Mouse (Mus musculus) kidney, postnatal 25 days (tissue): ENCODE measurements around the gene Tmc1.

Experiments
- DNase-seq, 2 experiments: peaks; one replicate each; pipeline ENCODE4 v3.0.0; 2021; ENCODE audit warnings: mixed read lengths in 2 of 2

Tmc1 gene

DNA sequence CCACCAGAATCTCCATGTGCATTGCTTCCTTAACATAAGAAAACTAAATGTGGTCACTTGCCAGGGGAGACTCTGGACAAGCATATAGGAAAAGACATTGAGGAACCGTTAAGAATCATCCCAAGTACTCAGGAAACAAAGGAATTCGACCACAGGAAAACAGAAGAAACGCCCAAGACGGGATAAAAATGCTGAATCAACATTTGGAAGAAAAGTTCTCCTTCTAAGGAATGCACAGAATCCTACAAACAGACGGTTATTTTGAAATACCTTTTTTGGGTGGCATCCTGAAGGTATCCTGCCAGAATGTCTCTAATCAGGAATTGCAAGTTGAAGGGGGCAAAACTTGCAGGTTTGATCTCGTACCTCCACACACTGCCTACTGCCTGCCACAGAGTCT is at the start of gene Tmc1:
Gene Tmc1 (minus strand): TSS at position 329 of the 400 bp plus-strand sequence.
- DNase-seq: no peak

DNA sequence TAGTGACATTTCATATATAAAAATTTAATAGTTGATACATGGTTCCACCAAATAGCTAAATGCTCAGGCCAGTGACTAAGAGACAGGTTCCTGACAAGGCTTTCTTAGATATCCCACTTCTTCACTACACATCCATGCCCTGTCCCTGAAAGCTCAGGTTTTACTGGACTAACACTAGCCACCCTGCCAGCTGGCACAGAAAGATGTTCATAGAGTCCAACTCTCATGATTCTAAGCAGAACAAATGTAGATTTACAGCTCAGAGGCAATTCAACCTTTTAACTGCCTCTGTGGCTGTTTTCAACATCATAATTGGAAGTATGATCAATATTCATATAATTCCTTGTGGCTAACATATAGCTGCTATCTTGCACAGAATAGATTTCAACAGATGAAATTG is 47.5 kb upstream of the Tmc1 start:
- DNase-seq: no peak

DNA sequence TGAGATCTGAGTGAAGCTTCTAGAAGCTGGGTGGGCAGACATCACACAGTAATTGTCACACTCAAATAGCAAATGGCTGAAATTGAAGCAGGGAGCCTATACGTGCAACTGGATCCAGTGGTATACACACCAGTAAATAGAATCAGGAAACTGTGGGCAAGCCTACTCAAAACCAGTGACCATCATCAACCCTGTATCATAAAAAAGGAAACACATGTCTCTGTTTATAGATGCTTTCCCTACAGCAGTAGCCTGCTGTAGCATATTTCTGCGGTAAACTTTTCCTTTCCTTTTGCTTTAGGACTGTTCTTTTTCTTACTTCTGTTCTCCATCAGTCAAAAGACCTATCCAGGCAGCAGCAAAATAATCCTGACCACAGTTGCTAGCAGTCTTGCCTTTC is 25.2 kb upstream of the Tmc1 start:
- DNase-seq: no peak

DNA sequence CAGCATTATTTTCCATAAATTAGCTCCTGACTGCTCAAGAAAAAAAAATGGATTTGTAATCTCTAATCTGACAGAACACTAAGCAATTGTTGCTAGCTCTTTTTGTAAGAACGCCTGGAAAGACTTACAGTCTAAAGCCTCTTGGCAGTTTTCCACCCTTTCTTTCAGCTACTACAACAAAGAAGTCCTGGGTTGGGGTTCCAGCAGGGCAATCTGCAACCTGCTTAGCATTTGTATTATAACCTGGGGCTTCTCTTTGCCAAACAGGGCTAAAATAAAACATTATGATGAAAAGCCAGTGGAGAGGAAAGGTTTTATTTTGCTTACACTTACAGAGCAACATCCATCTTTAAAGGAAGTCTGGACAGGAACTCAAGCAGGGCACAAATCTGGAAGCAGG is 24.1 kb upstream of the Tmc1 start:
- DNase-seq: no peak

DNA sequence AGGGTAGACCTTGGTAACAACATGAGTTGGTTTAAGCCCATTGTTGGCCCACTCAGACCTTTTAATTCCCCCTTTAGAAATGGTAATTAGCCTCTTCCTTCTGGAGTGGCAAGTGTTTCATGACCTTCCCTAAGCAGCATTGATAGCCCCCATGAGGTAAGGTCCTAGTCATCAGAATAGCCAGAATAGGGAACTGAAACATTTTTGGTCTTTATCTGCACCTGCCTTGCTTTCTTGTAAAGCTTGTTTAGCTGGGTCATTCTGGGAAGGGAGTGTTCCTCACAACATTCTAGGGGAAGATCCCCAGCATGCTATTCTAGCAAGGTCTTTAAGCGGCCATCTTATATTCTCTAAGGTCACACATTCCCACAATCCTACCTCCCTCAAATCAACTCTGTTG is 17.9 kb upstream of the Tmc1 start:
- DNase-seq: no peak

DNA sequence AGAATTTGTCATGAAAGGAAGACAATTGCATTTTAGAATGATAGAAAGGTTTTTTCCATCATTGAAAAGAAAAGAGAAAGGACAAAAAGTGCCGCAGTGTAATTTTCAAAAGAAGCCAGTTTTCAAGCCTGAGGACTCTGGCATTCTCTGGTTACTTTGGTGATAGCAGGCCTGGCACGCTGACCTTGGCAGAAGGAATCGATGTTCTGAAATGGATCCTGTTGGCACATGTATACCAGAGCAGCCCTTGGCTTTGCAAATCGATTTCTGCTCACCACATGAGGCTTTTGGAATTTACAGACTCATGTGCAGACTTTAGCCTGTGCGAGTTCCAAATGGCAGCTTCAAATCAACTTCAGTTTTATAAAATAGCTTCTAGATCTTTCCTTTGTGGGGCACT is 813 bp upstream of the Tmc1 start:
- DNase-seq: no peak

DNA sequence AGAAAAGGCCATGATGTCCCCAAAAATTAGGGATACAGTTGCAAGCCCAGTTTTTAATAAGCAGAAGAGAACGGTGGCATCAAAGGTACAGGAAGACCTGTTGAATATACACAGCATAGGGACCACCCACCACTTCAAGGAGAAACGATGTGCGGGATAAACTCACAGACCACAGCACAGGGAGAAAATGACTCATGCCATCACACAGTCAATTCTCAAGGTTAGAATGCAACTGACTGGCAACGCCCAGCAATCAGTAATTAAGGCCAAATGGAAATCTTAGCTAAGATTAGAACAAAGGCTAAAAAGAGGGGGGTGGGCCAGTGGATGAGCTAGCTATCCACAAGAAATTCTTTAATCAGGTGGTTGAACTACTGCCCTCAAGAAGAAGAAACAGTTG is 9.6 kb downstream of the Tmc1 start:
- DNase-seq: no peak

DNA sequence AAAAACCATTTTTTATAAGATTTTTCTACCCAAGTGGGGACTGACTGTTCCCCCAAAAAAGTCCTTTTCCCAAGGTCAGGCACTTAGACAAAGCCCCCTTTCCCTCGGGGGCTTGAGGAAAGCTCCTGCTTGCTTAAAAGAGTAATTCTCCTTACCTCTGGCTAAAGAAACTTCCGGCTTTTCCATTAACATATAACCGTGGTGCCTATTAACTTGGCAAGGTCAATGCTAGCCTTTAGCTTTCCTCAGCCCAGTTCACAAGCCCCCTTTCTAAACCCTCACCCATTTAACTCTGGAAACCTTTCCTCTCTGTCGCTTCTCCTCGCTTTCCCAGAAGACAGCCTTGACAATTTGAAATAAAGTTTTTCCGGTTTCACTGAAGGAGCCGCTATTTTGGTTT is 29.7 kb downstream of the Tmc1 start:
- no peak for DNase-seq

DNA sequence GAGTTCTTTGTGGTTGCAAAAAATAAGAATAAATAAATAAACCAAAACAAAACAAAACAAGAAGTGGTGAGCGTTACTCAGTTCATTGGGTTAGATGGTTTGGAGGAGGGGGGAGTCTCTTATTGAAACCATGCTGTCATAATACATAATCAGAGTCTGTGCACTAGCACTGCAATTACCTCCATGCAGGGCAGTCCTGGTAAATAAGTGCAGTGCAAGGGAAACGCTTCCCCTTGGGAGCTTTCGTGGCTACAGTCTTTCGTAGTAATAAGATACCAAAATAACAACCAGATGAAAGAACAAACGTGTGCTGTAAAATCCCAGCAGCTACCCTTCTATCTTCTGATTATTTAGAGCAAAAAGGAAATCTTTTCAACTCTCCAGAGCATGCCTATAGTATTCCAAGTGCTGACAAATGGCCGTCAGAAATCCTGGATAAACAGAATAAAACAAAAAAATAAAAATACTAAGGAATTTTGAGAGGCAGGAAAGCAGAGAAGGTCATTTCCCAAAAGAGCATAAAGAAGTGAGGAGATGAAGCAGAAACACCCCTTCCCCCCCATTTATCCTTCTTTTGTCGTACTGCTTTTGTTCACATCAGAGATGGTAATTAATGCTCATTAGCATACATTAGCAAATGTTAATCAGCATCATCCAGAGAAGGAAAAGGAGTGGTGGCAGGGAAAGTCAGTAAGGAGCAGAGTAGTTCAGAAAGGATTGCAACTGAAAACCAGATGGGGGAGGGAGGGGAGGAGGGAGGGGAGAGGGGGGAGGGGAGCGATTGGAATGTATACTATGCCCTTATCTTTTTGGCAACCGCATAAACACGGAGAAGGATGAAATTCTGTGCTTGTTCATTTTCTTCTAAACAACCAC is 30.4 kb downstream of the Tmc1 start:
- no peak for DNase-seq

DNA sequence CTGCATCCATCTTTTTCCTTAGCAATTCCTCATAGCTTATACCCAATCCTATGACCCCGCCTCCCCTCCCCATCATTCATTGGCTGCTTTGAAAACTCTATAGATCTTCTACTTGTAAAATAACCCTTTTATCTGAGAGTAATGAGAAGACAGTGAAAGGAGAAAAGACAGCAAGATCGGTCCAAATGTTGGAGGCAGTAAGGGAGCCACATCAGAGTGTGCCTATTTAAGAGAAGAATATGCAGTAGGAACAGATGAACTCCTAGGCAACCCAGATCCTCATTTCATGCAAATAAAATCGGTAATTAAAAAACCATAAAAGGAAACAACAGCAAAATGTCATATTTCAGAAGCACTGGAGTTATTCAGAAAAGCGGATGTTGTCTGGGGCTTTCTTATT is 35.8 kb downstream of the Tmc1 start:
- DNase-seq: no peak

DNA sequence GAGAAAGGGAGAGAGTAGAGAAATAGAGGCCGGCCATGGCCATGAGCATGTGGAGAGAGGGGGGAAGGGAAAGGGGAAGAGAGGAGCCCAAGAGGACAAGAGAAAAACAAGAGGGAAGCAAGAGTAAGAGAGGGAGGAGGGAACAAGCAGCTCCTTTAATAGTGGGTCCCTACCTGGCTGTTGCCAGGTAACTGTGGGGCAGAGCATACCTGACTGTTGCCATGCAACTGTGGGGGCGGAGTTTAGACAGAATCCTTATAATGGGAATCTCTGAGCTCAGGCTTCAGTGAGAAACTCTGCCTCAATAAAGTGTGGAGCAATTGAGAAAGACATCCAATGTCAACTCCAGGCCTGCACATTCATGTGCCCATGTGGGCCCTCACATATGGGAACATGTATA is 38.9 kb downstream of the Tmc1 start:
- DNase-seq: no peak

DNA sequence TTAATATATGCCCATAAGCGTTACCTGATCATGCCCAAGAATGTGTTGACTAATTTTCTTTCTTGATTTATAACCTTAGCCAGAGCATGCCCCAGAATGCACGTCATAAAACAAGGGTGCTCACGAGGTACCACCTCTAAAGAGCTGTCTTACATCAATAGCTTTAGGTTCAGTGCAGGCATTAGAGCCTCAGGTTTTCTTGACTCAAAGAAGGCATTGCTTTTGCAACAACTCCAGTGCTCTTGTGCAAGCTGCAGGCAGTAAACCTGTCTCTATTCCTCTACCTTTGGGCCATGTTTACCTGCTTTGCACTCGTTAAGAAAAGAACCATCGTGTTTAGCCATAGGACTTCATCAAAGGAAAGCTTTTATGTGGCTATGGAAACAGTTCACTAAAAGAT is 43.6 kb downstream of the Tmc1 start:
- no peak for DNase-seq

DNA sequence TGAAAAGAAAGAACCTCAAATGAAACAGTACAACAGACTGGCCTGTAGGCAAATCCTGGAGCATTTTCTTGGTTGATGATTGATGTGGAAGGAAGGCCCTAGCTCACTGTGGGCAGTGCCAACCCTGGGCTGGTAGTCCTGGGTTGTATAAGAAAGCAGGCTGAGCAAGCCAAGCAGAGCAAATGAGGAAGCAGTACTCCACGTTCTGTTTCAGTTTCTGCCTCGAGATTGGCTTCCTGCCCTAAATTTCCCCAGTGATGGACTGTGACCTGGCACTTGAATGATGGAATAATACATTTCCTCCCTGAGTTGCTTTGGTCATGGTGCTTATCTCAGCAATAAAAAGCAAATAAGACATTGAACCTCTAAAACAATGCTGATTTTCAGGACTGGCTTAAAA is 72.8 kb downstream of the Tmc1 start:
- no peak for DNase-seq

DNA sequence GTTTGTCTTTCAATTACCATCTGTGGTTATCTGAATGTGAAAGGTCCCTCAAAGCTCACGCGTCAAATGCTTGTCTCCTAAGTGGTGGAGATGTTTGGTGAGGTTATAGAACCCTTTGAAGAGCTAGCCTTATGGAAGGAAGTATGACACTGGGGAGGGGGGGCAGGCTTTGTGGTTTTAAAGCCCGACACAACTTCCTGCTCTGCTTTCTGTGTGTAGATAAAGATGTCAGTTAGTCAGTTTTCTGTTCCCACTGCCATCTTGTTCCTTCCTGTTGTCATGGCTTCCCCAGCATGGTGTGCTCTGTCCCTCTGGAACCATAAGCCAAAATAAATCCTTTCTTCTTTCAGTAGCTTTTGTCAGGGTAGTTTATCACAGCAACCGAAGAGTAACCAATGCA is 78.1 kb downstream of the Tmc1 start:
- DNase-seq: no peak

DNA sequence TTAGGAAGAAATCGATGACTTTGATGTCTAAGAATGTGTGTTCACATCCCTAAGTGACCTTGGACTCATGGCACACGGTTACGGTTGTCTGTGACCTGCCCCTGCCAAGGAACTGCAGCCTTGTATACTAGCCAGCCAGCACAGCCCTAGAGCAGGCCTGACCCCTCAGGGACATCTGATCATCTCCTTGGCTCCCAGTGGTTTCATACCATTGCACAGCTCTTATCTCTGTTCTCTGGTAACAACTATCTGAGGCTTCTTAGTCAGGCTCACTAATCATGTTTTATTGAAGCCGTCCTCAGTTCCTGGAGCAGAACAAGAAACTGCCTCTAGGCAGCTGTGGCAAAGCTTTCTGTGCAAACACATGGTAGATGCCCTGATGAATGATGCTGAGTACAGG is 92.2 kb downstream of the Tmc1 start:
- no peak for DNase-seq

DNA sequence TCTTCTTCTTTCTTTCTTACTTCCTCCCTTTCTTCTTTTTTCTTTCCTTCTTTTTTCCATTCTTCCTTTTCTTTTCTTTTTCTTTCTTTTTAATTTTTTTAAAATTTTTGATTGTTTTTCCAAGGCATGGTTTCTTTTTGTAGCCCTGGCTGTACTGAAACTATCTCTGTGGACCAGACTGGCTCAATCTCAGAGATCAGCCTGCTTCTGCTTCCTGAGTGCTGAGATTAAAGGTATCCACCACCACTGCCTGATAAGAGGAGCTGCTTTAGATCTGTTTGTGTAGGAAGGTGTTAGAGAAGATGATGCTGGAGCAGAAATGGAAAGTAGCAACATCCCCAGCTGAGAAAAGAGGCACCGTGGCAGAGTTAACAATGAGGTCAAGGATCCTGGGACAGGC is 93.7 kb downstream of the Tmc1 start:
- DNase-seq: no peak

DNA sequence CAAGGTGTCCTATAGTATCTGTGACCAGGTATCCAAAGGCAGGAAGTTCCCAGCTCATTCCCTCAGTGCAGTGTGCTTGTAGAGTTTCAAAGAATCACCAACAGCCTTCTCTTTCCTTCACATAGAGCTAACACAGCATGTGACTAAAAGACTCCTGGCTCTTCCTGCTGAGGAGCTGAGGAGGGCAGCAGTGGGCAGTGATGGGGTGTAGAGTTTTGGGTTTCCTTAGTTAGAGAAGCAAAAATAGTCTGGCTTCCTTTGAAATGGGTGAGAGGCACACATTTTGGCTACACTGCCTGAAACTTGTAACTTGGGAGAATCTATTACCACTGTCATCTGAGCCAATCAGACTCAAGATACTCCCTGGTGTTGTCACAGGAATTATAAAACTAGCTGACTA is 96.2 kb downstream of the Tmc1 start:
- no peak for DNase-seq

DNA sequence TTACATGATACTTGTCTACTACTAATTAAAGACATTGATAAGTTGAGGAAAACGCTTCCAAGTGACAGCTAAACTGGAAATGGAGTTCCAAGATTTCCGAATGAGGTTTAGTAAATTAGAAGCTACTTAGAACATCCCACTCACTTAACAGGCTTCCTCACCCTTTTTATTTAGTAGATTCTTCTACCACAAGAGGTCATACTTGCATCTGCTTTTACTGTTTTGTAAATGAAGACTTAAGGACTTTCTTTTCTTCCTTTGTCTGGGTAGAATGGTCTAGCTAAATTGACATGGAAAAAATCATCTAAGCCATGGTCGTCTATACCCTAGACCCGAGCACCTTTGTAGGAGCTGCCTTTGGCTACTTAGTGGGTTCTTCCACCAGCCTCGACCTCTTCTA is 105.1 kb downstream of the Tmc1 start:
- DNase-seq: no peak

DNA sequence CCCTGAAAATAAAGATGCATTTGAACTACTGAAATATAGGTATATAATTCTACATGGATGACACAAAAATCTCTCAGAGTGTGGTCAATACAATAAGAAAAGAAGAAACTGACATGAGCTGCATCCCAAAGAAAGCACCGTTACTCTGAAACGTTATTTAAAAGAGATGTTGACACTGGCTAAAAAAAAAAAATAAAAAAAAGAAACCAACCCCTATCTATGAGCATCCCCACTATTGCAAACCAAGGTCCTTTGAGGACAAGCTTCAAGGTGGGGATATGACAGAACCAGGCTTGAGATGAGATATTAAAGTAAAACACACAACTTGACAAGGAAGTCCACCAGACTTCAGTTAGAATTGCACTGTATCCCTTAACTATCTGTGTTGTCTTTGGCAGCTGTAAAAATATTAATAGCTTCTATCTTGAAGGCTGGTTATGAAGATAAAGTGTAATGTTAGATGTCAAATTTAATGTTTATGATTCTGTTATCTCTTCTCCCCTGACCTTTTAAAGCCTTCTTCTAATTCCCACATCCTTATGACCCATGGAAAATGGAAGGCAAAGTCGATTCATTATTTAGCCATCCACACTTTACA is 106.4 kb downstream of the Tmc1 start:
- no peak for DNase-seq

DNA sequence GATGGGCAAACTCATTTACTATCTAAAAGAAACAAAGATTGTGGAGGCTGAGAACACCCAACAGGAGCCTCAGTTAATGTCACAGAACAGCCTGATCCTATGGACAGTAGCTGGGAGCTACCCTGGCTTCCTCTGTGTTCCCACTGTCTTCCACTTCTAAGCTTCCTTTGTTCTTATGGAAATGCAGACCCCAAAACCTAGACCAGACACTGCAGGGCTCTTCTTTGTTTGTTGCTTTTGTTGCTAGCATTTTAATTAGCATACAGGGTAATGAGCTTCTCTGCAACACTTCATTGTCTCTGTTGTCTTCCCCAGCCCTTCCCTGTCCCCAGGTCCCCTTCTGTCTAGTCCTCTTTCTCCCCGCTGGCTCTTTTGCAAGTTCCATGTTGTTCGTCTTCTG is 116.6 kb downstream of the Tmc1 start:
- DNase-seq: no peak

DNA sequence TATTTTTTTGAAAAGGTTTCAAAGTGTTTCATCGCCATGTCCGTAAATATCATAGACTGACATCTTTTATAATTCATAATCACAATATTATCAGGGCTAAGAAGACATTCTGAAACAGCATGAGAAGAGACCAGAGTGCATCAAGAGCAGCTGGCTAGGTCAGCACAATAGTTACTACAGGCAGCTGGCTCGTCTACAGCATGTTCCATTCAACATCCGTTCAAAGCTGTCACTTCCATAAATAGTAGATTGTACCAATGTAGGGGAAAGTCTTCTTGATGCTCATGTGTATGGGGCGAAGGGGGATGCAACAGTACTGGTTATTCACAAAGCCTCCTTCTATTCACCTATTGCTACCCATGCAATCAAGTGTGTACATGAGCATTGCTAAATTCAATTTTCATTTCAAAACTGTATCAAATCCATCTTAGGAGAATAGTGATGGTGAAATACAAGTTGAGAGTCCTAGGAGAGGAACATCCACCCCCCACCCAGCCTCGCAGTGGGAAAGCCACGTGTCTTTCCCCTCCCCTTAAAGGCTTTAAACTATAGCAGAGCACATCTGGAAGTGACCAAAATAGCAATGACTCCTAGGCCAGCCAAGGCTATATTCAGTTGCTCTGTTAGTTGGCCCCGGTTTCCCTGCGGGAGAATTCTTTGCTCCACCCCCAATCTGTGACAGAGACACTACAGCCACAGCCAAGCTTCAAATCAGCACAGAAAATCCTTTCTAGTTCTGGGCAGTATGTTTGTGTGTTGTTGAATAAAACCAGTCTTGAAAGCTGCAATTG is 117.8 kb downstream of the Tmc1 start:
- peak; percentile 1 to 36 for DNase-seq

DNA sequence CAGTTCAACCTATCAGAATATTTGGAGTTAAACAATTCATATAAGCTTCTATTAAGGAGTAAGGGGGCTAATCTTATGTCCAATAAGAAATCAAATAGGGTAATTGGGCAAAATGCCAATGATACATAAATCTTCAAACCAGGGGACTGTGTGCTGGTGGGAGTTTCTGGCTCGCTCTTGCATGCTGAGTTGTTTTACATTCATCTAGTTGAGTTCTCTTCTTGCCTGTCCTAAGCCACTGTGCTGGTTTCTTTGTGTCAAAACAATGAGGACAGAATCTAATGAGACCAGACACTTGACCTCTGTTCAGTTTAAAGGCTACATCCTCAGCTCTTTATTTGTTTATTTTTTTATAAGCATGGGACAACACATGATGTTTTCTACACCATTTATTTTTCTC is 119.1 kb downstream of the Tmc1 start:
- no peak for DNase-seq

DNA sequence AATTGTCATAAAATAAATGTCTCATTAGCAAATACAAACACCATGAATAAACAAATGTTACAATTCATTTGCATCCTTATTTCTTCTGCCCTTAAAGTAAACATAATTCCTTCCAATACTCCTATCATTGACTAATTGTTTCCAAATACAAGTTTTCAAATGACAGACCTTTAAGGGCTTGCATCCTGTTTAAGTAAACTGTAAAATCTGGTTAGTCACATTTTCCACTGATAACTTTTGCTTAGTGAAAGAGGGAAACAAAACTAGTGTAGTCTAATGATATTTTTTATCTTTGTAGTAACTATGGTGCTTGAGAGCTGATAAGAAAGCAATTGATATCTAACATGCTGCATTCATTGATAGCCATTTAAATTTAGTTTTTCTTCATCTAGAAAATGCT is 154.5 kb downstream of the Tmc1 start:
- DNase-seq: no peak

DNA sequence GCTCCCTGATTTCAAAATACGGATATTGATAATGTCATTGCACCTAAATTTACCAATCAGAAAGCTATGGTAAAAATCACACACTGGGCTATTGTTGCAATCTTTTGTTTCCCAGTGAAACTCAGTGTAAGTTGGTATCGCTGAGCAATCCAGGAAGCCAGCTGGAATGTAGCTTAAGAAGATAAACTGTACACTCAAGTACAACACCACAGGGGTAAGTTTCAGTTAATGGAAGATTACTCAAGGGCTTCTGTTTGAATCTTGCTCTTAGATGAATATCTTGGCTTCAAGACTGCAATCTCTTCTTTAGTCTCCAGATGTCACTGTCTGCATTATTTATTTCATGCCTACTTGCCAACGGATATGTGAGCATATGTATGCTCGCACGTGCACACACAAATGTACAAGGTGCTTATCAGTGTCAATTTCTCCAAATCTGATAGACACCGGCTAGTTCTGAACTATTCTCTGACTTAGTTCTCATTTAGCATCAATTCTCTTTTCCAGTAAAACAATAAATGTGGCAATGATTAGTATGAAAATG is 156.4 kb downstream of the Tmc1 start:
- no peak for DNase-seq
